Mouse (Mus musculus) granulocyte monocyte progenitor cell, adult 5-6 weeks (primary cell): ENCODE data around the gene Wap. TPM values are rescaled to one million over a fixed set of nuclear protein-coding genes. Genes with fewer than 3 reads are reported as not detected.
A peak's percentile ranks its signal among the peaks of the same experiment; 100 is the strongest.

Experiments used
- ATAC-seq: replicated peaks from 2 replicates; pipeline ENCODE4 v1.8.0; 2016; ENCODE audit warnings: mild to moderate bottlenecking, moderate TSS enrichment, inconsistent platforms; ENCODE audit not compliant: poor library complexity, severe bottlenecking
- total RNA-seq, 2 experiments: library from RNA; stranded (forward) in 1 of 2; stranded (reverse) in 1 of 2; fragments of 200-712, 200-1000 nt in 1 of 2; fragments of >200 nt in 1 of 2; fragmentation: Nextera tagmentation in 1 of 2; gene quantifications; 2 replicates each; pipeline ENCODE4 v1.2.3; 2014 to 2017

The Wap gene
- total RNA-seq (2014; fragmentation: Nextera tagmentation) (not detected in 2 replicates), total RNA-seq (2017) (not detected in 2 replicates)

- ATAC-seq, result no peak
Observed at GRCm38 (mm10) chr11:6638537-6638936, at the start of gene Wap. Gene Wap (minus strand): TSS chr11:6638637.

- ATAC-seq, result no peak
Observed at GRCm38 (mm10) chr11:6684741-6685140, 46.3 kb upstream of the Wap start.

GRCm38 (mm10) chr11:6680397-6680818, 42.0 kb upstream of the Wap start:
- ATAC-seq, result peak; percentile 40

- ATAC-seq, result peak; percentile 54
Observed at GRCm38 (mm10) chr11:6679694-6680396, 41.4 kb upstream of the Wap start.

GRCm38 (mm10) chr11:6677530-6677929, 39.1 kb upstream of the Wap start:
- no peak for ATAC-seq

GRCm38 (mm10) chr11:6676641-6677040, 38.2 kb upstream of the Wap start:
- ATAC-seq, result no peak

- ATAC-seq, result no peak
Observed at GRCm38 (mm10) chr11:6675402-6675801, 37.0 kb upstream of the Wap start.

GRCm38 (mm10) chr11:6674701-6675100, 36.3 kb upstream of the Wap start:
- ATAC-seq, result no peak

- no peak for ATAC-seq
Observed at GRCm38 (mm10) chr11:6670826-6671225, 32.4 kb upstream of the Wap start.

GRCm38 (mm10) chr11:6670044-6670443, 31.6 kb upstream of the Wap start:
- no peak; the same call in 1 of the 2 replicates for ATAC-seq

- no peak for ATAC-seq
Observed at GRCm38 (mm10) chr11:6669041-6669440, 30.6 kb upstream of the Wap start.

- ATAC-seq, result no peak
Observed at GRCm38 (mm10) chr11:6666634-6667033, 28.2 kb upstream of the Wap start.

GRCm38 (mm10) chr11:6661206-6661605, 22.8 kb upstream of the Wap start:
- ATAC-seq, result no peak

- peak; percentile 58 for ATAC-seq
Observed at GRCm38 (mm10) chr11:6658271-6658670, 19.8 kb upstream of the Wap start, which contains the start of gene Ramp3. Gene Ramp3 (plus strand): TSS chr11:6658521.

- peak; percentile 72 for ATAC-seq
Observed at GRCm38 (mm10) chr11:6654903-6655302, 16.5 kb upstream of the Wap start.

GRCm38 (mm10) chr11:6652978-6653377, 14.5 kb upstream of the Wap start:
- ATAC-seq, result peak; percentile 43; the same call in 1 of the 2 replicates

GRCm38 (mm10) chr11:6650519-6650918, 12.1 kb upstream of the Wap start:
- ATAC-seq, result no peak

GRCm38 (mm10) chr11:6647831-6648724, 9.6 kb upstream of the Wap start:
- peak; percentile 34; the same call in 1 of the 2 replicates for ATAC-seq

GRCm38 (mm10) chr11:6644566-6644965, 6.1 kb upstream of the Wap start:
- no peak for ATAC-seq

GRCm38 (mm10) chr11:6639072-6639471, 635 bp upstream of the Wap start:
- ATAC-seq, result no peak

- peak; percentile 55; the same call in 1 of the 2 replicates for ATAC-seq
Observed at GRCm38 (mm10) chr11:6636150-6636549, 2.3 kb downstream of the Wap start.
